Mouse (Mus musculus): ENCODE data around the gene Atp5mpl. TPM values are rescaled to one million over a fixed set of nuclear protein-coding genes. Genes with fewer than 3 reads are reported as not detected.

The Atp5mpl gene
- 637 and 665 TPM in 2 replicates for polyA plus RNA-seq (2016; fragmentation: Nextera tagmentation; extraction: Ambion mirVana)

- Histone ChIP-seq H3K27me3 (replicated peaks) (no peaks in the 10 kb centered on the region), H3K9me3 (no peaks in the 10 kb centered on the region), H3K36me3 (peaks cover 11% of the 10 kb centered on the region), H3K9ac (peak within 1 kb of the TSS; percentile 94), H3K4me3 (peak within 1 kb of the TSS; percentile 95), H3K4me1 (peaks cover 17% of the 10 kb centered on the region), H3K4me2 (replicated peaks) (peak within 1 kb of the TSS; percentile 95), H3K27ac (no peak within 1 kb of the TSS)
- WGBS = under 1% methylated on average over 37 of the region's 37 CpGs
- peak; percentile 90 for ATAC-seq (ENCODE audit: low FRiP score, low read depth)
These were observed at the start of gene Atp5mpl for GRCm38 (mm10) chr12:111966683-111967173. Gene Atp5mpl, minus strand, starts transcription at chr12:111966977.

GRCm38 (mm10) chr12:112016346-112016745, 49.6 kb upstream of the Atp5mpl start:
- Histone ChIP-seq H3K4me3 (no peak overlapping the region), H3K27me3 (replicated peaks) (no peaks in the 10 kb centered on the region), H3K36me3 (no peaks in the 10 kb centered on the region), H3K9me3 (peaks cover 3% of the 10 kb centered on the region; the same call in 1 of the 2 replicates), H3K4me1 (no peaks in the 10 kb centered on the region; the same call in 1 of the 2 replicates), H3K9ac (no peak overlapping the region), H3K27ac (no peak overlapping the region), H3K4me2 (replicated peaks) (no peak overlapping the region)
- no peak for ATAC-seq (ENCODE audit: low FRiP score, low read depth)
- WGBS = 84% methylated on average over 4 of the region's 4 CpGs

- Histone ChIP-seq H3K9ac (no peak overlapping the region), H3K36me3 (no peaks in the 10 kb centered on the region), H3K4me1 (no peaks in the 10 kb centered on the region; the same call in 1 of the 2 replicates), H3K27me3 (replicated peaks) (no peaks in the 10 kb centered on the region), H3K4me3 (no peak overlapping the region), H3K9me3 (no peaks in the 10 kb centered on the region), H3K27ac (no peak overlapping the region), H3K4me2 (replicated peaks) (peak overlapping the region; percentile 49)
- 17% methylated on average over 14 of the region's 14 CpGs for WGBS
- 0 out of 2 replicates have a peak, but pooled peaks have one; percentile 48 for ATAC-seq (ENCODE audit: low FRiP score, low read depth)
These were observed 46.6 kb upstream of the Atp5mpl start for GRCm38 (mm10) chr12:112013271-112013801.

- H3K9me3 ChIP-seq = no peaks in the 10 kb centered on the region
- WGBS = 31% methylated on average over 12 of the region's 12 CpGs
- no peaks in the 10 kb centered on the region for H3K36me3 ChIP-seq
- no peak overlapping the region for H3K4me3 ChIP-seq
- peak overlapping the region; percentile 49 for H3K4me2 ChIP-seq (replicated peaks)
- H3K9ac ChIP-seq = no peak overlapping the region
- ATAC-seq (ENCODE audit: low FRiP score, low read depth) = peak; percentile 92
- no peaks in the 10 kb centered on the region for H3K27me3 ChIP-seq (replicated peaks)
- H3K4me1 ChIP-seq = no peaks in the 10 kb centered on the region; the same call in 1 of the 2 replicates
- no peak overlapping the region for H3K27ac ChIP-seq
These were observed 45.9 kb upstream of the Atp5mpl start for GRCm38 (mm10) chr12:112012511-112013270.

GRCm38 (mm10) chr12:112001223-112001622, 34.4 kb upstream of the Atp5mpl start:
- Histone ChIP-seq H3K4me1 (no peaks in the 10 kb centered on the region), H3K9ac (no peak overlapping the region), H3K4me3 (no peak overlapping the region), H3K27ac (no peak overlapping the region), H3K4me2 (replicated peaks) (no peak overlapping the region), H3K27me3 (replicated peaks) (no peaks in the 10 kb centered on the region), H3K9me3 (no peaks in the 10 kb centered on the region), H3K36me3 (no peaks in the 10 kb centered on the region)
- ATAC-seq (ENCODE audit: low FRiP score, low read depth) = no peak
- 27% methylated on average over 8 of the region's 8 CpGs for WGBS

- H3K4me2 ChIP-seq (replicated peaks) = no peak overlapping the region
- H3K4me1 ChIP-seq = no peaks in the 10 kb centered on the region
- ATAC-seq (ENCODE audit: low FRiP score, low read depth) = no peak
- no peak overlapping the region for H3K27ac ChIP-seq
- no peaks in the 10 kb centered on the region for H3K27me3 ChIP-seq (replicated peaks)
- no peak overlapping the region for H3K9ac ChIP-seq
- H3K36me3 ChIP-seq = no peaks in the 10 kb centered on the region
- WGBS = 93% methylated on average over 7 of the region's 7 CpGs
- no peaks in the 10 kb centered on the region for H3K9me3 ChIP-seq
- no peak overlapping the region for H3K4me3 ChIP-seq
These were observed 33.0 kb upstream of the Atp5mpl start for GRCm38 (mm10) chr12:111999735-112000134.

- H3K27ac ChIP-seq = no peak overlapping the region
- 93% methylated on average over 2 of the region's 2 CpGs for WGBS
These were observed 28.4 kb upstream of the Atp5mpl start for GRCm38 (mm10) chr12:111995161-111995560.

GRCm38 (mm10) chr12:111992626-111993025, 25.8 kb upstream of the Atp5mpl start:
- Histone ChIP-seq H3K4me3 (no peak overlapping the region), H3K4me1 (no peaks in the 10 kb centered on the region), H3K36me3 (no peaks in the 10 kb centered on the region), H3K4me2 (replicated peaks) (no peak overlapping the region), H3K27me3 (replicated peaks) (no peaks in the 10 kb centered on the region), H3K9me3 (no peaks in the 10 kb centered on the region), H3K9ac (no peak overlapping the region), H3K27ac (no peak overlapping the region)
- ATAC-seq (ENCODE audit: low FRiP score, low read depth) = no peak
- WGBS = 91% methylated on average over 5 of the region's 5 CpGs

More at GRCm38 (mm10) chr12:111995161-111995560, 28.4 kb upstream of the Atp5mpl start:
- Histone ChIP-seq H3K9me3 (no peaks in the 10 kb centered on the region), H3K27me3 (replicated peaks) (no peaks in the 10 kb centered on the region), H3K4me3 (no peak overlapping the region), H3K9ac (no peak overlapping the region), H3K4me2 (replicated peaks) (no peak overlapping the region), H3K36me3 (no peaks in the 10 kb centered on the region), H3K4me1 (no peaks in the 10 kb centered on the region)
- no peak for ATAC-seq (ENCODE audit: low FRiP score, low read depth)

GRCm38 (mm10) chr12:111986756-111987155, 20.0 kb upstream of the Atp5mpl start:
- no peak for ATAC-seq (ENCODE audit: low FRiP score, low read depth)
- no peaks in the 10 kb centered on the region for H3K9me3 ChIP-seq

GRCm38 (mm10) chr12:111983165-111983564, 16.4 kb upstream of the Atp5mpl start:
- Histone ChIP-seq H3K9ac (no peak overlapping the region), H3K4me1 (no peaks in the 10 kb centered on the region), H3K4me3 (no peak overlapping the region), H3K36me3 (no peaks in the 10 kb centered on the region), H3K9me3 (no peaks in the 10 kb centered on the region), H3K27me3 (replicated peaks) (no peaks in the 10 kb centered on the region), H3K4me2 (replicated peaks) (no peak overlapping the region), H3K27ac (no peak overlapping the region)
- WGBS = 75% methylated on average over 2 of the region's 2 CpGs
- no peak for ATAC-seq (ENCODE audit: low FRiP score, low read depth)

More at GRCm38 (mm10) chr12:111986756-111987155, 20.0 kb upstream of the Atp5mpl start:
- Histone ChIP-seq H3K4me2 (replicated peaks) (no peak overlapping the region), H3K27ac (no peak overlapping the region), H3K4me1 (no peaks in the 10 kb centered on the region), H3K36me3 (no peaks in the 10 kb centered on the region), H3K9ac (no peak overlapping the region), H3K27me3 (replicated peaks) (no peaks in the 10 kb centered on the region), H3K4me3 (no peak overlapping the region)
- WGBS = 63% methylated on average over 9 of the region's 9 CpGs

GRCm38 (mm10) chr12:111981831-111982230, 15.1 kb upstream of the Atp5mpl start:
- H3K4me3 ChIP-seq = no peak overlapping the region
- WGBS = 73% methylated on average over 8 of the region's 8 CpGs
- H3K36me3 ChIP-seq = no peaks in the 10 kb centered on the region
- H3K4me1 ChIP-seq = no peaks in the 10 kb centered on the region
- no peak overlapping the region for H3K9ac ChIP-seq
- no peak overlapping the region for H3K4me2 ChIP-seq (replicated peaks)
- no peak for ATAC-seq (ENCODE audit: low FRiP score, low read depth)
- H3K27ac ChIP-seq = no peak overlapping the region
- H3K27me3 ChIP-seq (replicated peaks) = no peaks in the 10 kb centered on the region
- H3K9me3 ChIP-seq = no peaks in the 10 kb centered on the region

- H3K4me3 ChIP-seq = no peak within 1 kb of the TSS
- no peak within 1 kb of the TSS for H3K27ac ChIP-seq
- H3K9ac ChIP-seq = no peak within 1 kb of the TSS
- no peaks in the 10 kb centered on the region for H3K9me3 ChIP-seq
- no peak for ATAC-seq (ENCODE audit: low FRiP score, low read depth)
- no peak within 1 kb of the TSS for H3K4me2 ChIP-seq (replicated peaks)
- no peaks in the 10 kb centered on the region for H3K27me3 ChIP-seq (replicated peaks)
- WGBS = 72% methylated on average over 6 of the region's 6 CpGs
- H3K4me1 ChIP-seq = no peaks in the 10 kb centered on the region
- H3K36me3 ChIP-seq = no peaks in the 10 kb centered on the region
These were observed 14.2 kb upstream of the Atp5mpl start, which contains the start of gene Rd3l for GRCm38 (mm10) chr12:111980887-111981367. Gene Rd3l, minus strand, starts transcription at chr12:111981317.

Measured in neural tube, embryonic 12.5 days (tissue).